Mouse (Mus musculus) midbrain, embryonic 13.5 days (tissue): ENCODE results near the gene Gm4847. TPM values are rescaled to one million over a fixed set of nuclear protein-coding genes. Genes with fewer than 3 reads are reported as not detected.

Experiments
- ATAC-seq: fragments of 200-750 bp; cut with Nextera tagmentation; 2 replicates; pipeline ENCODE4 v1.8.0; 2017; ENCODE audit warnings: mild to moderate bottlenecking, moderate TSS enrichment, moderate library complexity
- H3K27ac ChIP-seq: fragments of 300-500 bp; sonication (generic); 2 replicates; pipeline ENCODE4 v1.5.1; 2015; ENCODE audit warnings: inconsistent platforms, mild to moderate bottlenecking, moderate library complexity
- H3K27me3 ChIP-seq: fragments of 300-500 bp; sonication (generic); 2 replicates; pipeline ENCODE4 v1.6.1; 2015; ENCODE audit warnings: mild to moderate bottlenecking, inconsistent platforms
- H3K36me3 ChIP-seq: fragments of 300-500 bp; sonication (generic); 2 replicates; pipeline ENCODE4 v1.6.1; 2015; ENCODE audit warnings: mild to moderate bottlenecking, inconsistent platforms
- H3K4me1 ChIP-seq: fragments of 300-500 bp; sonication (generic); replicated peaks from 2 replicates; pipeline ENCODE4 v1.6.1; 2015; ENCODE audit warnings: inconsistent platforms
- H3K4me2 ChIP-seq: fragments of 300-500 bp; sonication (generic); replicated peaks from 2 replicates; pipeline ENCODE4 v1.6.1; 2015; ENCODE audit warnings: moderate library complexity, mild to moderate bottlenecking, inconsistent platforms
- H3K4me3 ChIP-seq: fragments of 300-500 bp; sonication (generic); replicated peaks from 2 replicates; pipeline ENCODE4 v1.5.1; 2015; ENCODE audit warnings: mild to moderate bottlenecking, inconsistent platforms
- H3K9ac ChIP-seq: fragments of 300-500 bp; sonication (generic); replicated peaks from 2 replicates; pipeline ENCODE4 v1.6.1; 2015; ENCODE audit warnings: mild to moderate bottlenecking, inconsistent platforms
- H3K9me3 ChIP-seq: fragments of 300-500 bp; sonication (generic); 2 replicates; pipeline ENCODE4 v1.6.1; 2016; ENCODE audit warnings: mild to moderate bottlenecking, inconsistent platforms
- WGBS: fragments of 180-500 bp; shearing (Covaris S2); methylation state at CpG from one replicate; pipeline ENCODE4 v1.1.7; 2015; 5-methylcytosine and 5-hydroxymethylcytosine counted together
- microRNA-seq: library from miRNA; unstranded; fragments of <30 nt; microRNA quantifications from one replicate; pipeline ENCODE4, GENCODE M21; 2016
- polyA plus RNA-seq: library from polyadenylated mRNA; unstranded; fragments of >200 nt; fragmentation: Nextera tagmentation; extraction: Ambion mirVana; gene quantifications from 2 replicates; pipeline ENCODE4 v1.2.1, GENCODE M21; 2015

Gm4847 gene
- not detected in 2 replicates for polyA plus RNA-seq

- no peak within 1 kb of the TSS for H3K27ac ChIP-seq
- no peaks in the 10 kb centered on the region for H3K36me3 ChIP-seq
- WGBS: 91% methylated on average over 2 of the region's 2 CpGs
- no peak within 1 kb of the TSS for H3K4me3 ChIP-seq
- H3K9me3 ChIP-seq: no peaks in the 10 kb centered on the region
- H3K9ac ChIP-seq: no peak within 1 kb of the TSS
- H3K27me3 ChIP-seq: no peaks in the 10 kb centered on the region
- ATAC-seq: no peak
- no peaks in the 10 kb centered on the region for H3K4me1 ChIP-seq
- H3K4me2 ChIP-seq: no peak within 1 kb of the TSS
Observed at GRCm38 (mm10) chr1:166647593-166647992, at the start of gene Gm4847. TSS of gene Gm4847 (minus strand) at chr1:166647693.

- H3K9ac ChIP-seq: no peak within 1 kb of the TSS
- no peaks in the 10 kb centered on the region for H3K9me3 ChIP-seq
- ATAC-seq: no peak
- H3K27me3 ChIP-seq: no peaks in the 10 kb centered on the region
- H3K4me3 ChIP-seq: no peak within 1 kb of the TSS
- no peak within 1 kb of the TSS for H3K4me2 ChIP-seq
- H3K36me3 ChIP-seq: no peaks in the 10 kb centered on the region
- no peaks in the 10 kb centered on the region for H3K4me1 ChIP-seq
- 93% methylated on average over 1 of the region's 1 CpGs for WGBS
- no peak within 1 kb of the TSS for H3K27ac ChIP-seq
Observed at GRCm38 (mm10) chr1:166681745-166682144, 34.3 kb upstream of the Gm4847 start, which contains the start of gene Fmo9. TSS of gene Fmo9 (minus strand) at chr1:166681845.

DNA sequence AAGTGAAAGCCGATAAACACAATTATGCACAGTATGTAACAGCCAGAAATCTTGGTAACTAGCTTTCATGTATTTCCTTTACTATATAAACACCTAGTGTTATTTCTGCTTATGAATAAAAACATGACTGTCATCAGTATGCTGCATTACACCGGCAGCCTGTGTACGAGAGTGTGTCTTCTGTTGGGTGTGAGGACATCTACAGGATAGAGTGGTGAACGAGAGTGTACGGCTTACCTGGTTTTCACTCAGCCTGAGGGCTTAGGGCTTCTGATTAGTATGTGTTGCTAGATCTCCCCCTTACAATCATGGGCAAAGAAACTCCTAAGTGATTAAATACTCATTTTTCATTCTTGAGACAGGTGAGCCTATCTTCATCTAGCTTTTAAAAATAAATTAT, 21.8 kb upstream of the Gm4847 start:
- ATAC-seq: no peak

GRCm38 (mm10) chr1:166660800-166661199, 13.3 kb upstream of the Gm4847 start:
- H3K27ac ChIP-seq: no peak overlapping the region
- no peak overlapping the region for H3K4me2 ChIP-seq
- H3K9ac ChIP-seq: no peak overlapping the region
- H3K27me3 ChIP-seq: no peaks in the 10 kb centered on the region
- H3K9me3 ChIP-seq: no peaks in the 10 kb centered on the region
- no peak for ATAC-seq
- no peak overlapping the region for H3K4me3 ChIP-seq
- no peaks in the 10 kb centered on the region for H3K4me1 ChIP-seq
- WGBS: 91% methylated on average over 8 of the region's 8 CpGs
- H3K36me3 ChIP-seq: no peaks in the 10 kb centered on the region

More for the DNA sequence above, 21.8 kb upstream of the Gm4847 start:
- WGBS: 88% methylated on average over 5 of the region's 5 CpGs
- Histone ChIP-seq H3K27ac (no peak overlapping the region), H3K4me1 (no peaks in the 10 kb centered on the region), H3K4me3 (no peak overlapping the region), H3K4me2 (no peak overlapping the region), H3K36me3 (no peaks in the 10 kb centered on the region), H3K27me3 (no peaks in the 10 kb centered on the region), H3K9me3 (no peaks in the 10 kb centered on the region), H3K9ac (no peak overlapping the region)

Small RNAs within 50 kb of the gene (microRNA-seq; reads per million reads assigned to microRNA genes)
- not detected for gene Gm22992

Other genes starting within 250 kb of the Gm4847 start
- gene Pogk, start 237.8 kb downstream of the Gm4847 start, polyA plus RNA-seq: 41.1 and 45.5 TPM in 2 replicates
- gene Gm4846, start 150.1 kb downstream of the Gm4847 start, polyA plus RNA-seq: not detected in 2 replicates
- gene Fmo9, start 34.2 kb upstream of the Gm4847 start, polyA plus RNA-seq: not detected in 2 replicates